Mouse (Mus musculus) telencephalon, adult 2 months (tissue): ENCODE measurements around the gene Siah1a.

Experiments used
- DNase-seq: peaks from one replicate; pipeline ENCODE4 v3.0.0-alpha.2; 2011; ENCODE audit warnings: low read depth, low spot score

Gene Siah1a

DNA sequence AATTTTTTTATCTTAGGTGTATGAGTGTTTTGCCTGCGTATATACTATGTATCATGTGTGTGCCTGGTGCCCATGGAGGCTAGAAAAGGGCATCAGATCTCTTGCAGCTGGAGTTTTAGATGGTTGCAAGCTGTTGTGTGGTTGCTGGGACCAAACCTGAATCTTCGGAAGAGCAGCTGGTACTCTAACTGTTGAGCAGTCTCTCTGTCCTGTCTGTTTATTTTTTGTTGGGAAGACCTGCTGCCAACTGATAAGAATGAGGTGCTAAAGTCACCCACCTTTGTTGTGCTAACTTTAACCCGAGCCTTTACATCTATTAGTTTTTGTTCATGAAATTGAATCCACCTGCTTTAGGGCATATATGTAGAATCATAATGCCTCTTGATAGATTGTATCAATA, 43.3 kb downstream of the Siah1a start:
- no peak for DNase-seq

DNA sequence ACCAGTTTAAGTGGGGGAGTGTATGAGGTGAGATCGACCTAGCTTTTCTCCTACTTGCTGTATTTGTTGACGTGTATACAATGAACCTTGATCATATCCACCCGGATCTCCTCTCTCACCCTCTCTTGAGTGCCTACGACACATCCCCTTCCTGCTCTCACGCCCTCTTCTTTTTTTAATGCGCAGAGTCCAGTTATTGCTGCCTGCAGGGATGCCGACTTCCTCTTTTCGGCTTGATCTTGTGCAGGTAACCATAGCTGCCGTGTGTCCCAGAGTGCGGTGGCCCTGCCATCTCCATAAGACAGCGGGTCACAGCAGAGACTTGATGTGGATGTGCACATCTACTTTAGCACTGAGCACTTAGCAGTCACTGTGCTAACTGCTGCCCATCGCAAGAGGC, 46.3 kb downstream of the Siah1a start:
- no peak for DNase-seq

GRCm38 (mm10) chr8:86698811-86699421, 46.8 kb downstream of the Siah1a start:
- no peak for DNase-seq

DNA sequence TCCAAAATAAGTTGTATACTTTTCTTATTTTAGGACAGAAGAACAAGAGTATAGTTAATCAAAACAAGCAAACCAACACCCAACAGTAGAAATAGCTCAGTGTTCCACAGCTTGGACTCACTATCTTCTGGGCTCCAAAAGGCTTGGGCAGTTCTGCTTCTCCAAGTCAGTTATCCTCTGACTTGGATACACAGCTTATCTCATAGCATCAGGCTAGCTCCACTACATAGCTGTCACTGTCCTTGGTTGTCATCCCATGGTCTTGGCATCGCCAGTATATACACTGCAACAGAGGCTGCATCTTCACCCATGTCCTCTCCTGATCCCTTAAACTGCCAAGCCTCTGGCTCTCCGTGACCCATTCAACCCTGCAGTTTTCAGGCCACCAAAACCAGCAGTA, 50.0 kb downstream of the Siah1a start:
- no peak for DNase-seq

GRCm38 (mm10) chr8:86694011-86694410, 51.7 kb downstream of the Siah1a start:
- no peak for DNase-seq

GRCm38 (mm10) chr8:86692107-86692506, 53.6 kb downstream of the Siah1a start:
- DNase-seq = no peak

DNA sequence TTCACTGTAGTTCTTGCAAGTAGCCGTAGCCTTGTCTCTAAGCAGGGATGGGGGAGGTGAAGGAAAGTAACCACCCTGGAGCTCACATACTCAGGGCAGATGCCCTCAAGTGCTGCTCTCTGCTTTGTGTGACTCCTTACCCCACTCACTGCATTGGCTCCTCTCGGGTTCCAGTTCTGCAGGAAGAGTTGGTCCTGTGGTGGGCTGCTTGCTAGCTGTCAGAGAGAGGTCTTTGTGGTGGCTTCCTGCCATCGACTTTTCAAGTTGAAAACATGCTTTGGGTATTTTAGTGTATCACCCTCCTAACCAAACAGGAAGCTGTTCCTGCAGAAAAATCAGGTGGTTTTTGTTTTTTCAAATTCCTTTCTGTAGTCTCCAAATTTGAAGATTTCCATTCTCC, 59.1 kb downstream of the Siah1a start:
- no peak for DNase-seq
